18 mouse cellular contexts compared by ENCODE assay signal in genomic region chr7:45723301-45723700, GRCm38 (mm10). TPM values are rescaled to one million over a fixed set of nuclear protein-coding genes. Genes with fewer than 3 reads are reported as not detected.
"Had no signal": no experiment of that assay in that cellular context is flagged by ENCODE, and none has a peak within 500 bp of the region (broad histone marks: within the 10 kb centered on the region; RNA-seq: fewer than 3 reads in every experiment).

No protein-coding gene starts in this region.

- H3K9ac ChIP-seq: limb, embryonic 12.5 days; liver, embryonic 13.5 days; liver, postnatal 0 days; midbrain, embryonic 13.5 days; neural tube, embryonic 12.5 days had no signal

- H3K27me3 ChIP-seq: limb, embryonic 12.5 days; liver, embryonic 13.5 days; midbrain, embryonic 13.5 days; neural tube, embryonic 12.5 days had no signal

- H3K27ac ChIP-seq: limb, embryonic 12.5 days; liver, embryonic 13.5 days; midbrain, embryonic 13.5 days; neural tube, embryonic 12.5 days had no signal

- H3K4me3 ChIP-seq: layer of hippocampus, adult 2 months; limb, embryonic 12.5 days; liver, embryonic 13.5 days; midbrain, embryonic 13.5 days; myocyte; neural tube, embryonic 12.5 days had no signal

- H3K9me3 ChIP-seq: limb, embryonic 12.5 days; liver, embryonic 13.5 days; midbrain, embryonic 13.5 days; neural tube, embryonic 12.5 days had no signal

- DNase-seq: kidney, postnatal 10 days; kidney, postnatal 4 days; liver; liver, embryonic 13.5 days; liver, postnatal 0 days; thymus, adult 18-20 months; thymus, postnatal 14 days had no signal

- H3K4me2 ChIP-seq: limb, embryonic 12.5 days; liver, embryonic 13.5 days; midbrain, embryonic 13.5 days; neural tube, embryonic 12.5 days had no signal

- ATAC-seq: liver, postnatal 0 days; midbrain, embryonic 13.5 days had no signal

RNA-seq across cellular contexts. Expression of gene Fam83e, which starts 2.3 kb away (rescaled TPM):
- total RNA-seq: left cerebral cortex, postnatal 36 days had no signal

RNA-seq across cellular contexts. Expression of gene Spaca4, which starts 2.3 kb away (rescaled TPM):
- total RNA-seq: layer of hippocampus, adult 2 months; layer of hippocampus, postnatal 10 days; left cerebral cortex, postnatal 36 days; megakaryocyte-erythroid progenitor cell, adult 5-6 weeks; neutrophil, adult 5-6 weeks had no signal
- polyA plus RNA-seq: kidney, embryonic 14.5 days; limb, embryonic 12.5 days; liver, embryonic 13.5 days; liver, postnatal 0 days; lung, embryonic 16.5 days; midbrain, embryonic 13.5 days; myocyte; neural tube, embryonic 12.5 days had no signal
